Mouse (Mus musculus) testis, postnatal 14 days (tissue): ENCODE measurements around the gene Accs.

ENCODE experiments used
- DNase-seq: peaks from one replicate; pipeline ENCODE4 v3.0.0; 2021; ENCODE audit warnings: low spot score

Accs gene

GRCm38 (mm10) chr2:93851303-93851702, 1.6 kb upstream of the Accs start:
- DNase-seq, result no peak

GRCm38 (mm10) chr2:93850317-93850944, 688 bp upstream of the Accs start:
- DNase-seq, result no peak

- no peak for DNase-seq
These were observed 8.4 kb downstream of the Accs start for GRCm38 (mm10) chr2:93841349-93841748.

GRCm38 (mm10) chr2:93840109-93840508, 9.6 kb downstream of the Accs start:
- no peak for DNase-seq

- no peak for DNase-seq
These were observed 10.8 kb downstream of the Accs start for GRCm38 (mm10) chr2:93838931-93839330.

- DNase-seq, result no peak
These were observed 13.4 kb downstream of the Accs start for GRCm38 (mm10) chr2:93836232-93836785.

- no peak for DNase-seq
These were observed 14.1 kb downstream of the Accs start for GRCm38 (mm10) chr2:93835596-93835995.

- DNase-seq, result peak; percentile 74
These were observed 26.2 kb downstream of the Accs start for GRCm38 (mm10) chr2:93823519-93823918.

- DNase-seq, result peak; percentile 89
These were observed 27.5 kb downstream of the Accs start, which contains the start of gene Ext2 for GRCm38 (mm10) chr2:93822045-93822749. Gene Ext2, minus strand, starts transcription at chr2:93822568.

- no peak for DNase-seq
These were observed 32.0 kb downstream of the Accs start for GRCm38 (mm10) chr2:93817791-93818190.

- no peak for DNase-seq
These were observed 36.4 kb downstream of the Accs start for GRCm38 (mm10) chr2:93813343-93813742.

- no peak for DNase-seq
These were observed 37.9 kb downstream of the Accs start for GRCm38 (mm10) chr2:93811812-93812211.

- DNase-seq, result no peak
These were observed 39.8 kb downstream of the Accs start for GRCm38 (mm10) chr2:93809931-93810330.

GRCm38 (mm10) chr2:93808071-93808470, 41.7 kb downstream of the Accs start:
- DNase-seq, result no peak

- no peak for DNase-seq
These were observed 42.3 kb downstream of the Accs start for GRCm38 (mm10) chr2:93807440-93807839.

GRCm38 (mm10) chr2:93806487-93807201, 43.1 kb downstream of the Accs start:
- no peak for DNase-seq

- DNase-seq, result no peak
These were observed 44.2 kb downstream of the Accs start for GRCm38 (mm10) chr2:93805523-93805922.

- DNase-seq, result no peak
These were observed 44.7 kb downstream of the Accs start for GRCm38 (mm10) chr2:93805066-93805465.

- DNase-seq, result no peak
These were observed 46.8 kb downstream of the Accs start for GRCm38 (mm10) chr2:93802947-93803346.

GRCm38 (mm10) chr2:93801097-93801496, 48.6 kb downstream of the Accs start:
- DNase-seq, result no peak

- no peak for DNase-seq
These were observed 52.5 kb downstream of the Accs start for GRCm38 (mm10) chr2:93797162-93797795.

- DNase-seq, result no peak
These were observed 55.4 kb downstream of the Accs start for GRCm38 (mm10) chr2:93794375-93794774.
